Mouse (Mus musculus): ENCODE measurements at regions not wholly inside any gene's neighbourhood (a gene's known extent, or its start where the extent isn't known, plus 50 kb on each side); places are given as distances from the start of the nearest gene placed in this dataset.
"Not testable (repeated sequence)": the region's sequence is repeated elsewhere in the genome, so short reads cannot be mapped to it uniquely, and the experiment has no call there.

- ATAC-seq; H3K4me3 ChIP-seq (ENCODE audit: low read length); H3K9me3 ChIP-seq (ENCODE audit: control insufficient read depth, low read length); H3K36me3 ChIP-seq (ENCODE audit: control insufficient read depth, insufficient read depth, low read length); H3K27me3 ChIP-seq (replicated peaks; ENCODE audit: control insufficient read depth, insufficient read depth, low read length); H3K27ac ChIP-seq (ENCODE audit: low read depth, low read length); H3K4me1 ChIP-seq (ENCODE audit: control insufficient read depth, insufficient read depth, low read depth, low read length); H3K4me2 ChIP-seq (ENCODE audit: low read length); H3K9ac ChIP-seq (ENCODE audit: low read depth, low read length): not testable (repeated sequence)
- no CpG with 5 or more reads among the region's 4 CpGs for WGBS
These were observed 534.7 kb upstream of the Olfr1507 start for GRCm38 (mm10) chr14:53030227-53030626.

GRCm38 (mm10) chr14:53026958-53027357 lies 531.4 kb upstream of the Olfr1507 start:
- not testable (repeated sequence) for H3K27me3 ChIP-seq (replicated peaks; ENCODE audit: control insufficient read depth, insufficient read depth, low read length); ATAC-seq; H3K4me1 ChIP-seq (ENCODE audit: control insufficient read depth, insufficient read depth, low read depth, low read length); H3K9ac ChIP-seq (ENCODE audit: low read depth, low read length); H3K36me3 ChIP-seq (ENCODE audit: control insufficient read depth, insufficient read depth, low read length); H3K4me2 ChIP-seq (ENCODE audit: low read length); H3K9me3 ChIP-seq (ENCODE audit: control insufficient read depth, low read length); H3K27ac ChIP-seq (ENCODE audit: low read depth, low read length); H3K4me3 ChIP-seq (ENCODE audit: low read length)
- WGBS: no CpG with 5 or more reads among the region's 1 CpGs

- not testable (repeated sequence) for H3K9me3 ChIP-seq (ENCODE audit: control insufficient read depth, low read length); H3K4me3 ChIP-seq (ENCODE audit: low read length); H3K4me1 ChIP-seq (ENCODE audit: control insufficient read depth, insufficient read depth, low read depth, low read length); H3K36me3 ChIP-seq (ENCODE audit: control insufficient read depth, insufficient read depth, low read length); H3K27me3 ChIP-seq (replicated peaks; ENCODE audit: control insufficient read depth, insufficient read depth, low read length); ATAC-seq; H3K9ac ChIP-seq (ENCODE audit: low read depth, low read length); H3K4me2 ChIP-seq (ENCODE audit: low read length); H3K27ac ChIP-seq (ENCODE audit: low read depth, low read length)
- WGBS: no CpG with 5 or more reads among the region's 6 CpGs
These were observed 524.6 kb upstream of the Olfr1507 start for GRCm38 (mm10) chr14:53020152-53020551.

- not testable (repeated sequence) for H3K27ac ChIP-seq (ENCODE audit: low read depth, low read length); ATAC-seq; H3K9me3 ChIP-seq (ENCODE audit: control insufficient read depth, low read length); H3K4me1 ChIP-seq (ENCODE audit: control insufficient read depth, insufficient read depth, low read depth, low read length); H3K4me2 ChIP-seq (ENCODE audit: low read length); H3K9ac ChIP-seq (ENCODE audit: low read depth, low read length); H3K4me3 ChIP-seq (ENCODE audit: low read length); H3K36me3 ChIP-seq (ENCODE audit: control insufficient read depth, insufficient read depth, low read length); H3K27me3 ChIP-seq (replicated peaks; ENCODE audit: control insufficient read depth, insufficient read depth, low read length)
- no CpG with 5 or more reads among the region's 5 CpGs for WGBS
These were observed 512.2 kb upstream of the Olfr1507 start for GRCm38 (mm10) chr14:53007741-53008140.

- H3K36me3 ChIP-seq (ENCODE audit: control insufficient read depth, insufficient read depth, low read length); H3K4me2 ChIP-seq (ENCODE audit: low read length); H3K27me3 ChIP-seq (replicated peaks; ENCODE audit: control insufficient read depth, insufficient read depth, low read length); H3K4me3 ChIP-seq (ENCODE audit: low read length); H3K9ac ChIP-seq (ENCODE audit: low read depth, low read length); H3K9me3 ChIP-seq (ENCODE audit: control insufficient read depth, low read length); ATAC-seq; H3K27ac ChIP-seq (ENCODE audit: low read depth, low read length); H3K4me1 ChIP-seq (ENCODE audit: control insufficient read depth, insufficient read depth, low read depth, low read length): not testable (repeated sequence)
- no CpG with 5 or more reads among the region's 4 CpGs for WGBS
These were observed 511.8 kb upstream of the Olfr1507 start for GRCm38 (mm10) chr14:53007323-53007722.

- not testable (repeated sequence) for H3K27me3 ChIP-seq (replicated peaks; ENCODE audit: control insufficient read depth, insufficient read depth, low read length); H3K4me2 ChIP-seq (ENCODE audit: low read length); H3K9me3 ChIP-seq (ENCODE audit: control insufficient read depth, low read length); H3K9ac ChIP-seq (ENCODE audit: low read depth, low read length); H3K36me3 ChIP-seq (ENCODE audit: control insufficient read depth, insufficient read depth, low read length); ATAC-seq; H3K4me1 ChIP-seq (ENCODE audit: control insufficient read depth, insufficient read depth, low read depth, low read length); H3K27ac ChIP-seq (ENCODE audit: low read depth, low read length); H3K4me3 ChIP-seq (ENCODE audit: low read length)
- 80% methylated on average over 1 of the region's 1 CpGs for WGBS
These were observed 505.7 kb upstream of the Olfr1507 start for GRCm38 (mm10) chr14:53001289-53001688.

- not testable (repeated sequence) for H3K27ac ChIP-seq (ENCODE audit: low read depth, low read length); H3K9me3 ChIP-seq (ENCODE audit: control insufficient read depth, low read length); H3K27me3 ChIP-seq (replicated peaks; ENCODE audit: control insufficient read depth, insufficient read depth, low read length); H3K4me1 ChIP-seq (ENCODE audit: control insufficient read depth, insufficient read depth, low read depth, low read length); H3K36me3 ChIP-seq (ENCODE audit: control insufficient read depth, insufficient read depth, low read length); H3K4me3 ChIP-seq (ENCODE audit: low read length); H3K9ac ChIP-seq (ENCODE audit: low read depth, low read length); H3K4me2 ChIP-seq (ENCODE audit: low read length)
- WGBS: 44% methylated on average over 1 of the region's 4 CpGs
- ATAC-seq: peak; percentile 52
These were observed 496.7 kb upstream of the Olfr1507 start for GRCm38 (mm10) chr14:52992106-52992760.

GRCm38 (mm10) chr14:52991328-52991665 lies 495.7 kb upstream of the Olfr1507 start:
- H3K4me2 ChIP-seq (ENCODE audit: low read length); H3K27ac ChIP-seq (ENCODE audit: low read depth, low read length); H3K27me3 ChIP-seq (replicated peaks; ENCODE audit: control insufficient read depth, insufficient read depth, low read length); H3K9me3 ChIP-seq (ENCODE audit: control insufficient read depth, low read length); H3K4me3 ChIP-seq (ENCODE audit: low read length); H3K4me1 ChIP-seq (ENCODE audit: control insufficient read depth, insufficient read depth, low read depth, low read length); H3K36me3 ChIP-seq (ENCODE audit: control insufficient read depth, insufficient read depth, low read length); H3K9ac ChIP-seq (ENCODE audit: low read depth, low read length): not testable (repeated sequence)
- peak; percentile 78 for ATAC-seq
- no CpG with 5 or more reads among the region's 3 CpGs for WGBS

GRCm38 (mm10) chr14:52990569-52991327 lies 495.2 kb upstream of the Olfr1507 start:
- not testable (repeated sequence) for H3K36me3 ChIP-seq (ENCODE audit: control insufficient read depth, insufficient read depth, low read length); H3K4me2 ChIP-seq (ENCODE audit: low read length); H3K4me3 ChIP-seq (ENCODE audit: low read length); H3K9ac ChIP-seq (ENCODE audit: low read depth, low read length); H3K27ac ChIP-seq (ENCODE audit: low read depth, low read length); H3K9me3 ChIP-seq (ENCODE audit: control insufficient read depth, low read length); H3K4me1 ChIP-seq (ENCODE audit: control insufficient read depth, insufficient read depth, low read depth, low read length); H3K27me3 ChIP-seq (replicated peaks; ENCODE audit: control insufficient read depth, insufficient read depth, low read length)
- peak; percentile 66 for ATAC-seq
- WGBS: no CpG with 5 or more reads among the region's 12 CpGs

Measured in hindbrain, embryonic 16.5 days (tissue).